18 mouse cellular contexts compared by ENCODE assay signal in genomic region chr2:164773989-164774364, GRCm38 (mm10). TPM values are rescaled to one million over a fixed set of nuclear protein-coding genes. Genes with fewer than 3 reads are reported as not detected.
A peak's percentile ranks its signal among the peaks of the same experiment; 100 is the strongest.
DNase-seq lines count a peak whose midpoint lies in the region; ATAC-seq and TF ChIP-seq lines count a peak whose summit lies in the region.
"Had no signal": no experiment of that assay in that cellular context is flagged by ENCODE, and none has a peak within 500 bp of the region (broad histone marks: within the 10 kb centered on the region; RNA-seq: fewer than 3 reads in every experiment).

No protein-coding gene starts in this region.

- no peaks in the 10 kb centered on the region for H3K27me3 ChIP-seq in intestine, embryonic 15.5 days (replicated peaks)
- H3K27me3 ChIP-seq in intestine, postnatal 0 days (replicated peaks; ENCODE audit: control insufficient read depth, insufficient read depth, low read length), result no peaks in the 10 kb centered on the region
- H3K27me3 ChIP-seq in liver, embryonic 11.5 days (replicated peaks; ENCODE audit: control insufficient read depth, insufficient read depth, low read length), result peaks cover 24% of the 10 kb centered on the region
- H3K27me3 ChIP-seq: hindbrain, embryonic 15.5 days; midbrain, embryonic 15.5 days had no signal

- TF ChIP-seq POLR2A in bone marrow, adult 2 months (IDR thresholded peaks at IDR 0.05; ENCODE audit: borderline replicate concordance, control insufficient read depth, low read depth, low read length), result no peak

- no peak; the same call in 1 of the 2 replicates for ATAC-seq in intestine, embryonic 15.5 days
- ATAC-seq in intestine, postnatal 0 days, result no peak
- ATAC-seq in liver, embryonic 11.5 days (replicated peaks; ENCODE audit: low FRiP score), result peak; percentile 66
- ATAC-seq in megakaryocyte-erythroid progenitor cell, adult 5-6 weeks (replicated peaks; ENCODE audit: low FRiP score, low TSS enrichment, poor library complexity, severe bottlenecking), result peak; percentile 57
- ATAC-seq: midbrain, embryonic 15.5 days had no signal

- no peaks in the 10 kb centered on the region for H3K9me3 ChIP-seq in intestine, embryonic 15.5 days
- no peaks in the 10 kb centered on the region for H3K9me3 ChIP-seq in intestine, postnatal 0 days (ENCODE audit: control insufficient read depth)
- no peaks in the 10 kb centered on the region for H3K9me3 ChIP-seq in liver, embryonic 11.5 days (ENCODE audit: control insufficient read depth, low read length)
- H3K9me3 ChIP-seq: hindbrain, embryonic 15.5 days; midbrain, embryonic 15.5 days had no signal

- DNase-seq in liver, embryonic 11.5 days (ENCODE audit: low spot score), result no peak
- DNase-seq in urinary bladder, postnatal 10 days (ENCODE audit: low spot score), result no peak
- DNase-seq in adrenal gland, postnatal 36 days, result no peak
- DNase-seq in cerebellum, postnatal 4 days (ENCODE audit: low spot score in 2 of 2), result no peak
- DNase-seq: cerebellum, adult 11 months; cerebellum, postnatal 14 days; heart, postnatal 10 days; kidney, adult 11 months; kidney, postnatal 14 days; thymus, postnatal 25 days had no signal

- peaks cover 2% of the 10 kb centered on the region for H3K36me3 ChIP-seq in intestine, embryonic 15.5 days
- peaks cover 10% of the 10 kb centered on the region; the same call in 1 of the 2 replicates for H3K36me3 ChIP-seq in intestine, postnatal 0 days (ENCODE audit: control insufficient read depth, insufficient read depth)
- peaks cover 19% of the 10 kb centered on the region for H3K36me3 ChIP-seq in liver, embryonic 11.5 days (ENCODE audit: control insufficient read depth, insufficient read depth, low read length)
- H3K36me3 ChIP-seq: hindbrain, embryonic 15.5 days; midbrain, embryonic 15.5 days had no signal

- H3K4me3 ChIP-seq in intestine, embryonic 15.5 days (replicated peaks), result no peak overlapping the region
- H3K4me3 ChIP-seq in intestine, postnatal 0 days (ENCODE audit: low read depth, low read length), result no peak overlapping the region
- H3K4me3 ChIP-seq in bone marrow, adult 2 months (replicated peaks; ENCODE audit: control insufficient read depth, low read depth, low read length), result no peak overlapping the region
- no peak overlapping the region for H3K4me3 ChIP-seq in liver, embryonic 11.5 days (ENCODE audit: low read depth, low read length)
- H3K4me3 ChIP-seq: hindbrain, embryonic 15.5 days; left cerebral cortex, adult 2 months; midbrain, embryonic 15.5 days had no signal

- H3K4me2 ChIP-seq in intestine, embryonic 15.5 days (replicated peaks), result no peak overlapping the region
- no peak overlapping the region for H3K4me2 ChIP-seq in intestine, postnatal 0 days (replicated peaks; ENCODE audit: low read depth)
- H3K4me2 ChIP-seq in liver, embryonic 11.5 days, result peak overlapping the region; percentile 47
- H3K4me2 ChIP-seq: hindbrain, embryonic 15.5 days; midbrain, embryonic 15.5 days had no signal

- peak overlapping the region; percentile 22; the same call in 1 of the 2 replicates for H3K27ac ChIP-seq in intestine, embryonic 15.5 days
- H3K27ac ChIP-seq in intestine, postnatal 0 days (ENCODE audit: low read depth, low read length), result no peak overlapping the region
- peak overlapping the region; percentile 58; the same call in 1 of the 2 replicates for H3K27ac ChIP-seq in bone marrow, adult 2 months (ENCODE audit: control insufficient read depth, insufficient read depth, low read depth, low read length, poor library complexity)
- peak overlapping the region; percentile 71; the same call in 1 of the 2 replicates for H3K27ac ChIP-seq in liver, embryonic 11.5 days (ENCODE audit: low read depth, low read length)
- H3K27ac ChIP-seq: hindbrain, embryonic 15.5 days; left cerebral cortex, adult 2 months; midbrain, embryonic 15.5 days had no signal

- WGBS in intestine, embryonic 15.5 days, result 72% methylated on average over 5 of the region's 5 CpGs
- 43% methylated on average over 5 of the region's 5 CpGs for WGBS in intestine, postnatal 0 days
- WGBS in bone marrow, adult 2 months, result 61% methylated on average over 5 of the region's 5 CpGs
- 52% methylated on average over 5 of the region's 5 CpGs for WGBS in liver, embryonic 11.5 days

- H3K4me1 ChIP-seq in intestine, embryonic 15.5 days (replicated peaks), result peaks cover 20% of the 10 kb centered on the region
- H3K4me1 ChIP-seq in intestine, postnatal 0 days (replicated peaks; ENCODE audit: control insufficient read depth, insufficient read depth, low read length), result peaks cover 10% of the 10 kb centered on the region; the same call in 1 of the 2 replicates
- H3K4me1 ChIP-seq in bone marrow, adult 2 months (ENCODE audit: control insufficient read depth, insufficient read depth, low read length), result no peaks in the 10 kb centered on the region
- peaks cover 27% of the 10 kb centered on the region for H3K4me1 ChIP-seq in liver, embryonic 11.5 days (replicated peaks; ENCODE audit: control insufficient read depth, insufficient read depth, low read length)

- TF ChIP-seq CTCF in intestine, postnatal 0 days (IDR thresholded peaks at IDR 0.05; ENCODE audit: low read depth), result no peak
- no peak for TF ChIP-seq CTCF in bone marrow, adult 2 months (IDR thresholded peaks at IDR 0.05; ENCODE audit: control insufficient read depth, insufficient read depth, low read length)

- H3K9ac ChIP-seq in intestine, embryonic 15.5 days, result no peak overlapping the region
- H3K9ac ChIP-seq in intestine, postnatal 0 days (ENCODE audit: low read depth, low read length), result no peak overlapping the region
- H3K9ac ChIP-seq in liver, embryonic 11.5 days (ENCODE audit: low read depth, low read length), result no peak overlapping the region
- H3K9ac ChIP-seq: hindbrain, embryonic 15.5 days; midbrain, embryonic 15.5 days had no signal

RNA-seq across cellular contexts. Expression of gene Ube2c, which starts 4.3 kb away (rescaled TPM):
- 431 and 439 TPM in 2 replicates for polyA plus RNA-seq in intestine, embryonic 15.5 days (2015; fragmentation: Nextera tagmentation; extraction: Ambion mirVana)
- polyA plus RNA-seq in intestine, postnatal 0 days (2015; fragmentation: Nextera tagmentation; extraction: Ambion mirVana), result 118 and 121 TPM in 2 replicates
- polyA plus RNA-seq in bone marrow, adult 2 months (2011; ENCODE audit: insufficient read depth, insufficient read length, low replicate concordance, missing spikeins), result 261 and 459 TPM in 2 replicates
- polyA plus RNA-seq in liver, embryonic 11.5 days (2014; fragmentation: Nextera tagmentation; extraction: Ambion mirVana), result 482 and 522 TPM in 2 replicates
- total RNA-seq in megakaryocyte-erythroid progenitor cell, adult 5-6 weeks (2014; fragmentation: Nextera tagmentation), result 194 and 207 TPM in 2 replicates
- 90.6 and 159 TPM in 2 replicates for total RNA-seq in megakaryocyte-erythroid progenitor cell, adult 5-6 weeks (2017)
- total RNA-seq in adrenal gland, postnatal 36 days (2021), result 10 to 100 TPM in 1 of 2 experiments, 1 to 10 TPM in 1; 7.0 to 10.4 TPM

RNA-seq across cellular contexts. Expression of gene Tnnc2, which starts 5.8 kb away (rescaled TPM):
- 1.7 and 6.9 TPM in 2 replicates for polyA plus RNA-seq in intestine, embryonic 15.5 days (2015; fragmentation: Nextera tagmentation; extraction: Ambion mirVana)
- 0.51 and 0.73 TPM in 2 replicates for polyA plus RNA-seq in intestine, postnatal 0 days (2015; fragmentation: Nextera tagmentation; extraction: Ambion mirVana)
- 9.6 and 12.2 TPM in 2 replicates for polyA plus RNA-seq in bone marrow, adult 2 months (2011; ENCODE audit: insufficient read depth, insufficient read length, low replicate concordance, missing spikeins)
- 0.47 and 1.1 TPM in 2 replicates for polyA plus RNA-seq in liver, embryonic 11.5 days (2014; fragmentation: Nextera tagmentation; extraction: Ambion mirVana)
- not detected in 2 replicates for total RNA-seq in megakaryocyte-erythroid progenitor cell, adult 5-6 weeks (2014; fragmentation: Nextera tagmentation)
- total RNA-seq in megakaryocyte-erythroid progenitor cell, adult 5-6 weeks (2017), result not detected in 2 replicates
- total RNA-seq in adrenal gland, postnatal 36 days (2021), result under 1 TPM in 1 of 2 experiments, not detected in 1; 0.53 TPM
- polyA plus RNA-seq: midbrain, embryonic 15.5 days had no signal

RNA-seq across cellular contexts. Expression of gene Snx21, which starts 11.6 kb away (rescaled TPM):
- polyA plus RNA-seq in intestine, embryonic 15.5 days (2015; fragmentation: Nextera tagmentation; extraction: Ambion mirVana), result 18.4 and 21.2 TPM in 2 replicates
- 12.5 and 13.0 TPM in 2 replicates for polyA plus RNA-seq in intestine, postnatal 0 days (2015; fragmentation: Nextera tagmentation; extraction: Ambion mirVana)
- polyA plus RNA-seq in bone marrow, adult 2 months (2011; ENCODE audit: insufficient read depth, insufficient read length, low replicate concordance, missing spikeins), result 2.3 and 5.8 TPM in 2 replicates
- 8.3 and 8.4 TPM in 2 replicates for polyA plus RNA-seq in liver, embryonic 11.5 days (2014; fragmentation: Nextera tagmentation; extraction: Ambion mirVana)
- total RNA-seq in megakaryocyte-erythroid progenitor cell, adult 5-6 weeks (2014; fragmentation: Nextera tagmentation), result 0.11 and 7.6 TPM in 2 replicates
- total RNA-seq in megakaryocyte-erythroid progenitor cell, adult 5-6 weeks (2017), result 0.33 TPM in 1 of 2 replicates, not detected in the other
- total RNA-seq in adrenal gland, postnatal 36 days (2021), result 10 to 100 TPM; 29.2 to 35.3 TPM

RNA-seq across cellular contexts. Expression of gene Dnttip1, which starts 28.2 kb away (rescaled TPM):
- polyA plus RNA-seq in intestine, embryonic 15.5 days (2015; fragmentation: Nextera tagmentation; extraction: Ambion mirVana), result 60.4 and 62.5 TPM in 2 replicates
- 39.4 and 43.3 TPM in 2 replicates for polyA plus RNA-seq in intestine, postnatal 0 days (2015; fragmentation: Nextera tagmentation; extraction: Ambion mirVana)
- polyA plus RNA-seq in bone marrow, adult 2 months (2011; ENCODE audit: insufficient read depth, insufficient read length, low replicate concordance, missing spikeins), result 35.3 and 47.6 TPM in 2 replicates
- polyA plus RNA-seq in liver, embryonic 11.5 days (2014; fragmentation: Nextera tagmentation; extraction: Ambion mirVana), result 50.3 and 50.5 TPM in 2 replicates
- 28.7 and 37.2 TPM in 2 replicates for total RNA-seq in megakaryocyte-erythroid progenitor cell, adult 5-6 weeks (2014; fragmentation: Nextera tagmentation)
- 24.5 and 26.2 TPM in 2 replicates for total RNA-seq in megakaryocyte-erythroid progenitor cell, adult 5-6 weeks (2017)
- total RNA-seq in adrenal gland, postnatal 36 days (2021), result 10 to 100 TPM; 39.8 to 44.2 TPM

RNA-seq across cellular contexts. Expression of gene Wfdc3, which starts 28.2 kb away (rescaled TPM):
- polyA plus RNA-seq in intestine, embryonic 15.5 days (2015; fragmentation: Nextera tagmentation; extraction: Ambion mirVana), result 1.8 and 2.0 TPM in 2 replicates
- 0.85 and 0.95 TPM in 2 replicates for polyA plus RNA-seq in intestine, postnatal 0 days (2015; fragmentation: Nextera tagmentation; extraction: Ambion mirVana)
- 2.1 and 2.2 TPM in 2 replicates for polyA plus RNA-seq in bone marrow, adult 2 months (2011; ENCODE audit: insufficient read depth, insufficient read length, low replicate concordance, missing spikeins)
- 0.18 and 0.38 TPM in 2 replicates for polyA plus RNA-seq in liver, embryonic 11.5 days (2014; fragmentation: Nextera tagmentation; extraction: Ambion mirVana)
- total RNA-seq in megakaryocyte-erythroid progenitor cell, adult 5-6 weeks (2014; fragmentation: Nextera tagmentation), result 2.0 TPM in 1 of 2 replicates, not detected in the other
- total RNA-seq in megakaryocyte-erythroid progenitor cell, adult 5-6 weeks (2017), result not detected in 2 replicates
- under 1 TPM; 0.26 to 0.36 TPM for total RNA-seq in adrenal gland, postnatal 36 days (2021)
- total RNA-seq: gastrocnemius, postnatal 36 days had no signal

Comparison
In these comparisons a context has a peak if more than half of its experiments do, and no peak if none do; other contexts are left out.
1. ATAC-seq: peak in liver, embryonic 11.5 days (single experiment) and megakaryocyte-erythroid progenitor cell, adult 5-6 weeks (single experiment); none in intestine, embryonic 15.5 days (single experiment) and intestine, postnatal 0 days (single experiment).